ENCODE assay signal across 20 mouse cellular contexts in the genomic region with DNA sequence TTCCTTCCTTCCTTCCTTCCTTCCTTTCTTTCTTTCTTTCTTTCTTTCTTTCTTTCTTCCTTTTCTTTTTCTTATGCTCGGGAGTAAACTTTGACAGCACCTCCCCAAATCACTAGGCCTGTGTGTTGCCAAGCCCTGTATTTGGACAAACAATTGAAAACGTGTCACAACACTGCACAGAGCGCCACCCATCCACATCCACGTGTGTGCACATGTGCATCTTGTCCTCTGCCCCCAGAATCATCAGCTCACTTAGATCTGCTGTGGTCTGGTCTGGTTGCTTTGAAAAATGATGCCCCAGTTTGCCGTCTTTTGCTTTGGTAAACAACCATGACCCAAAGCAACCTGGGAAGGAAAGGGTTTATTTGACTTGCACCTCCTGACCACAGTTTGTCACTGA. TPM values are rescaled to one million over a fixed set of nuclear protein-coding genes. Genes with fewer than 3 reads are reported as not detected.
DNase-seq lines count a peak whose midpoint lies in the region; ATAC-seq and TF ChIP-seq lines count a peak whose summit lies in the region.
"Had no signal": no experiment of that assay in that cellular context is flagged by ENCODE, and none has a peak within 500 bp of the region (broad histone marks: within the 10 kb centered on the region; RNA-seq: fewer than 3 reads in every experiment).

No protein-coding gene starts in this region.

- peak; percentile 35 for DNase-seq in heart, postnatal 25 days (ENCODE audit: low spot score)
- no peak for DNase-seq in heart, postnatal 4 days
- DNase-seq in lung, postnatal 36 days = peak; percentile 65
- DNase-seq in lung, postnatal 0 days (ENCODE audit: low spot score) = no peak
- peak; percentile 92 for DNase-seq in kidney, adult 9 months
- DNase-seq in kidney, postnatal 4 days = peak; percentile 16 to 32
- DNase-seq in forebrain, embryonic 11.5 days (ENCODE audit: low spot score) = no peak
- DNase-seq: adrenal gland, postnatal 36 days; cerebellum, adult 18-20 months; cerebellum, postnatal 25 days; gastrocnemius, postnatal 10 days; heart, adult 2 months; right cerebral cortex, postnatal 25 days had no signal

- WGBS in lung, postnatal 0 days = 23% methylated on average over 5 of the region's 5 CpGs
- WGBS in forebrain, embryonic 11.5 days = 58% methylated on average over 5 of the region's 5 CpGs

- intact Hi-C loops in heart, postnatal 25 days (cut with DNase I) = no loop called here

- no peak overlapping the region for H3K27ac ChIP-seq in lung, postnatal 0 days (ENCODE audit: low read length)
- H3K27ac ChIP-seq in forebrain, embryonic 11.5 days (ENCODE audit: low read depth, low read length) = no peak overlapping the region
- H3K27ac ChIP-seq: embryonic facial prominence, embryonic 15.5 days; heart, adult 2 months; heart, embryonic 15.5 days; hindbrain, embryonic 12.5 days; layer of hippocampus, adult 2 months; macrophage; midbrain, embryonic 10.5 days had no signal

- no peak for ATAC-seq in lung, postnatal 0 days
- ATAC-seq in forebrain, embryonic 11.5 days (replicated peaks; ENCODE audit: low FRiP score) = no peak

- no peaks in the 10 kb centered on the region; the same call in 1 of the 2 replicates for H3K4me1 ChIP-seq in lung, postnatal 0 days (ENCODE audit: insufficient read depth, low read depth, low read length)
- H3K4me1 ChIP-seq in forebrain, embryonic 11.5 days (replicated peaks; ENCODE audit: control insufficient read depth, insufficient read depth, low read length) = peaks cover 7% of the 10 kb centered on the region
- H3K4me1 ChIP-seq: embryonic facial prominence, embryonic 15.5 days; hindbrain, embryonic 12.5 days had no signal

- no peak overlapping the region for H3K4me2 ChIP-seq in lung, postnatal 0 days (replicated peaks; ENCODE audit: low read depth, low read length)
- no peak overlapping the region for H3K4me2 ChIP-seq in forebrain, embryonic 11.5 days (ENCODE audit: low read depth, low read length, severe bottlenecking)
- H3K4me2 ChIP-seq: embryonic facial prominence, embryonic 15.5 days; heart, embryonic 15.5 days; hindbrain, embryonic 12.5 days had no signal

- no peak for TF ChIP-seq EP300 in lung, postnatal 0 days (IDR thresholded peaks at IDR 0.05)

- no peak overlapping the region for H3K4me3 ChIP-seq in lung, postnatal 0 days (ENCODE audit: low read depth, low read length)
- H3K4me3 ChIP-seq in forebrain, embryonic 11.5 days (ENCODE audit: low read depth, low read length) = no peak overlapping the region
- H3K4me3 ChIP-seq: embryonic facial prominence, embryonic 15.5 days; heart, adult 2 months; heart, embryonic 15.5 days; hindbrain, embryonic 12.5 days; layer of hippocampus, adult 2 months; midbrain, embryonic 10.5 days had no signal

- H3K9me3 ChIP-seq in lung, postnatal 0 days (ENCODE audit: low read length) = no peaks in the 10 kb centered on the region
- H3K9me3 ChIP-seq in forebrain, embryonic 11.5 days (ENCODE audit: control insufficient read depth, low read length) = no peaks in the 10 kb centered on the region
- H3K9me3 ChIP-seq: embryonic facial prominence, embryonic 15.5 days; heart, embryonic 15.5 days; hindbrain, embryonic 12.5 days; midbrain, embryonic 10.5 days had no signal

- no peak for TF ChIP-seq CTCF in lung, postnatal 0 days (IDR thresholded peaks at IDR 0.05)

- no peaks in the 10 kb centered on the region for H3K36me3 ChIP-seq in lung, postnatal 0 days (ENCODE audit: insufficient read depth, low read length)
- no peaks in the 10 kb centered on the region for H3K36me3 ChIP-seq in forebrain, embryonic 11.5 days (ENCODE audit: control insufficient read depth, insufficient read depth, low read length)
- H3K36me3 ChIP-seq: embryonic facial prominence, embryonic 15.5 days; heart, embryonic 15.5 days; hindbrain, embryonic 12.5 days; midbrain, embryonic 10.5 days had no signal

- no peaks in the 10 kb centered on the region for H3K27me3 ChIP-seq in lung, postnatal 0 days (replicated peaks; ENCODE audit: insufficient read depth, low read length)
- no peaks in the 10 kb centered on the region for H3K27me3 ChIP-seq in forebrain, embryonic 11.5 days (ENCODE audit: control insufficient read depth, insufficient read depth, low read length)
- H3K27me3 ChIP-seq: embryonic facial prominence, embryonic 15.5 days; heart, embryonic 15.5 days had no signal

- no peak overlapping the region for H3K9ac ChIP-seq in lung, postnatal 0 days (replicated peaks; ENCODE audit: low read depth)
- no peak overlapping the region for H3K9ac ChIP-seq in forebrain, embryonic 11.5 days (ENCODE audit: low read length)
- H3K9ac ChIP-seq: embryonic facial prominence, embryonic 15.5 days; heart, embryonic 15.5 days; hindbrain, embryonic 12.5 days had no signal

RNA-seq across cellular contexts. Expression of gene Inmt, which starts 1.0 kb away (rescaled TPM):
- 10 to 100 TPM in 1 of 2 experiments, 1 to 10 TPM in 1; 9.5 to 10.2 TPM for total RNA-seq in heart, postnatal 25 days (2021)
- not detected for total RNA-seq in heart, postnatal 4 days (2021)
- 194 and 256 TPM in 2 replicates for polyA plus RNA-seq in lung, postnatal 0 days (2015; fragmentation: Nextera tagmentation; extraction: Ambion mirVana)
- polyA plus RNA-seq in forebrain, embryonic 11.5 days (2014; fragmentation: Nextera tagmentation; extraction: Ambion mirVana) = 0.76 and 1.2 TPM in 2 replicates
- total RNA-seq: CH12.LX had no signal
- polyA plus RNA-seq: heart, embryonic 15.5 days; hindbrain, embryonic 12.5 days; macrophage had no signal

RNA-seq across cellular contexts. Expression of gene Mindy4, which starts 27.3 kb away (rescaled TPM):
- 1 to 10 TPM; 4.1 to 4.4 TPM for total RNA-seq in heart, postnatal 25 days (2021)
- 1 to 10 TPM; 4.0 to 4.6 TPM for total RNA-seq in heart, postnatal 4 days (2021)
- polyA plus RNA-seq in lung, postnatal 0 days (2015; fragmentation: Nextera tagmentation; extraction: Ambion mirVana) = 14.4 and 15.5 TPM in 2 replicates
- 22.5 and 23.2 TPM in 2 replicates for polyA plus RNA-seq in forebrain, embryonic 11.5 days (2014; fragmentation: Nextera tagmentation; extraction: Ambion mirVana)
- total RNA-seq: CH12.LX had no signal

RNA-seq across cellular contexts. Expression of gene Crhr2, which starts 43.1 kb away (rescaled TPM):
- 10 to 100 TPM; 20.3 to 20.5 TPM for total RNA-seq in heart, postnatal 25 days (2021)
- 10 to 100 TPM; 11.4 to 12.0 TPM for total RNA-seq in heart, postnatal 4 days (2021)
- polyA plus RNA-seq in lung, postnatal 0 days (2015; fragmentation: Nextera tagmentation; extraction: Ambion mirVana) = 0.17 and 0.38 TPM in 2 replicates
- polyA plus RNA-seq in forebrain, embryonic 11.5 days (2014; fragmentation: Nextera tagmentation; extraction: Ambion mirVana) = 0.08 and 0.09 TPM in 2 replicates
- total RNA-seq: adrenal gland, postnatal 36 days; CH12.LX had no signal
- polyA plus RNA-seq: macrophage had no signal

Comparison
In these comparisons a context has a peak if more than half of its experiments do, and no peak if none do; other contexts are left out.
1. DNase-seq: peak in heart, postnatal 25 days (single experiment), lung, postnatal 36 days (single experiment), kidney, adult 9 months (single experiment) and kidney, postnatal 4 days (2 of 2); none in heart, postnatal 4 days (single experiment), lung, postnatal 0 days (single experiment) and forebrain, embryonic 11.5 days (single experiment).
2. RNA of gene Inmt, which starts 1.0 kb away (total RNA-seq): 9.5 to 10.2 TPM in heart, postnatal 25 days; not detected in heart, postnatal 4 days; every median in the first group is over 10 times any median in the second.